Mouse (Mus musculus): ENCODE data around the gene Nlrp4a.
"Not testable (repeated sequence)": the region's sequence is repeated elsewhere in the genome, so short reads cannot be mapped to it uniquely, and the experiment has no call there.

The Nlrp4a gene

GRCm38 (mm10) chr7:26434813-26435212, at the start of gene Nlrp4a:
Nlrp4a (plus strand) TSS chr7:26435113.
- no peak for DNase-seq

GRCm38 (mm10) chr7:26386691-26387090, 48.2 kb upstream of the Nlrp4a start:
- DNase-seq: not testable (repeated sequence)

- DNase-seq: not testable (repeated sequence)
Observed at GRCm38 (mm10) chr7:26391137-26391536, 43.8 kb upstream of the Nlrp4a start.

- DNase-seq: not testable (repeated sequence)
Observed at GRCm38 (mm10) chr7:26391811-26392210, 43.1 kb upstream of the Nlrp4a start.

GRCm38 (mm10) chr7:26403600-26403999, 31.3 kb upstream of the Nlrp4a start, which contains the start of gene Nlrp9c:
Nlrp9c (minus strand) TSS chr7:26403700.
- DNase-seq: not testable (repeated sequence)

GRCm38 (mm10) chr7:26476690-26477089, 41.8 kb downstream of the Nlrp4a start:
- DNase-seq: no peak

GRCm38 (mm10) chr7:26489514-26489913, 54.6 kb downstream of the Nlrp4a start:
- not testable (repeated sequence) for DNase-seq

Data from kidney, adult 9 months (tissue).